Mouse (Mus musculus): Measurements from ENCODE around the gene Olfr429. TPM values are rescaled to one million over a fixed set of nuclear protein-coding genes. Genes with fewer than 3 reads are reported as not detected.
"Not testable (repeated sequence)": the region's sequence is repeated elsewhere in the genome, so short reads cannot be mapped to it uniquely, and the experiment has no call there.

Olfr429 gene
- not detected for total RNA-seq (2021)

GRCm38 (mm10) chr1:174084031-174084430 is at the start of gene Olfr429:
Gene Olfr429 (plus strand): TSS chr1:174084331.
- no peak for DNase-seq
- intact Hi-C loops (cut with DNase I), result no loop called here

GRCm38 (mm10) chr1:174035841-174036240 is 48.3 kb upstream of the Olfr429 start:
- intact Hi-C loops (cut with DNase I), result no loop called here
- no peak for DNase-seq

GRCm38 (mm10) chr1:174038480-174038879 is 45.7 kb upstream of the Olfr429 start:
- no peak for DNase-seq
- intact Hi-C loops (cut with DNase I), result no loop called here

- intact Hi-C loops (cut with DNase I), result no loop called here
- DNase-seq, result no peak
Observed at GRCm38 (mm10) chr1:174040523-174041177, 43.5 kb upstream of the Olfr429 start, which contains the start of gene Olfr433. Gene Olfr433 (plus strand): TSS chr1:174040705.

- intact Hi-C loops (cut with DNase I); DNase-seq: not testable (repeated sequence)
Observed at GRCm38 (mm10) chr1:174042091-174042884, 41.8 kb upstream of the Olfr429 start.

GRCm38 (mm10) chr1:174044431-174044830 is 39.7 kb upstream of the Olfr429 start:
- DNase-seq, result no peak
- intact Hi-C loops (cut with DNase I), result no loop called here

- intact Hi-C loops (cut with DNase I); DNase-seq: not testable (repeated sequence)
Observed at GRCm38 (mm10) chr1:174048227-174048626, 35.9 kb upstream of the Olfr429 start.

- intact Hi-C loops (cut with DNase I), result no loop called here
- no peak for DNase-seq
Observed at GRCm38 (mm10) chr1:174048893-174049292, 35.2 kb upstream of the Olfr429 start, which contains the start of gene Olfr432. Gene Olfr432 (plus strand): TSS chr1:174049205.

GRCm38 (mm10) chr1:174049357-174049756 is 34.8 kb upstream of the Olfr429 start:
- DNase-seq; intact Hi-C loops (cut with DNase I): not testable (repeated sequence)

GRCm38 (mm10) chr1:174050532-174050931 is 33.6 kb upstream of the Olfr429 start:
- intact Hi-C loops (cut with DNase I), result no loop called here
- DNase-seq, result no peak

GRCm38 (mm10) chr1:174051515-174051914 is 32.6 kb upstream of the Olfr429 start:
- intact Hi-C loops (cut with DNase I), result no loop called here
- no peak for DNase-seq

GRCm38 (mm10) chr1:174051931-174052536 is 32.1 kb upstream of the Olfr429 start:
- DNase-seq, result no peak
- intact Hi-C loops (cut with DNase I), result no loop called here

- intact Hi-C loops (cut with DNase I), result no loop called here
- DNase-seq, result no peak
Observed at GRCm38 (mm10) chr1:174052981-174053380, 31.1 kb upstream of the Olfr429 start.

GRCm38 (mm10) chr1:174055248-174055647 is 28.9 kb upstream of the Olfr429 start:
- intact Hi-C loops (cut with DNase I), result no loop called here
- no peak for DNase-seq

- DNase-seq, result no peak
- intact Hi-C loops (cut with DNase I), result no loop called here
Observed at GRCm38 (mm10) chr1:174066305-174066704, 17.8 kb upstream of the Olfr429 start, which contains the start of gene Olfr430. Gene Olfr430 (plus strand): TSS chr1:174066605.

GRCm38 (mm10) chr1:174096591-174096990 is 12.5 kb downstream of the Olfr429 start, which contains the start of gene Olfr427:
Gene Olfr427 (plus strand): TSS chr1:174096891.
- DNase-seq, result no peak
- intact Hi-C loops (cut with DNase I), result no loop called here

GRCm38 (mm10) chr1:174103735-174104134 is 19.6 kb downstream of the Olfr429 start:
- intact Hi-C loops (cut with DNase I), result no loop called here
- DNase-seq, result no peak

GRCm38 (mm10) chr1:174121062-174121461 is 36.9 kb downstream of the Olfr429 start, which contains the start of gene Olfr231:
Gene Olfr231 (minus strand): TSS chr1:174121162.
- DNase-seq, result no peak
- intact Hi-C loops (cut with DNase I), result no loop called here

GRCm38 (mm10) chr1:174131217-174131616 is 47.1 kb downstream of the Olfr429 start, which contains the start of gene Olfr424:
Gene Olfr424 (plus strand): TSS chr1:174131517.
- DNase-seq, result no peak
- intact Hi-C loops (cut with DNase I), result no loop called here

- DNase-seq, result no peak
- intact Hi-C loops (cut with DNase I), result no loop called here
Observed at GRCm38 (mm10) chr1:174131999-174132398, 47.9 kb downstream of the Olfr429 start.

Data from left cerebral cortex, postnatal 4 days (tissue).